Mouse (Mus musculus) cerebellum, postnatal 10 days (tissue): ENCODE measurements around the gene Sec22b.
A peak's percentile ranks its signal among the peaks of the same experiment; 100 is the strongest.

Experiments used
- DNase-seq, 2 experiments: peaks; one replicate each; pipeline ENCODE4 v3.0.0; 2021; ENCODE audit warnings: mixed read lengths in 2 of 2

Sec22b gene

DNA sequence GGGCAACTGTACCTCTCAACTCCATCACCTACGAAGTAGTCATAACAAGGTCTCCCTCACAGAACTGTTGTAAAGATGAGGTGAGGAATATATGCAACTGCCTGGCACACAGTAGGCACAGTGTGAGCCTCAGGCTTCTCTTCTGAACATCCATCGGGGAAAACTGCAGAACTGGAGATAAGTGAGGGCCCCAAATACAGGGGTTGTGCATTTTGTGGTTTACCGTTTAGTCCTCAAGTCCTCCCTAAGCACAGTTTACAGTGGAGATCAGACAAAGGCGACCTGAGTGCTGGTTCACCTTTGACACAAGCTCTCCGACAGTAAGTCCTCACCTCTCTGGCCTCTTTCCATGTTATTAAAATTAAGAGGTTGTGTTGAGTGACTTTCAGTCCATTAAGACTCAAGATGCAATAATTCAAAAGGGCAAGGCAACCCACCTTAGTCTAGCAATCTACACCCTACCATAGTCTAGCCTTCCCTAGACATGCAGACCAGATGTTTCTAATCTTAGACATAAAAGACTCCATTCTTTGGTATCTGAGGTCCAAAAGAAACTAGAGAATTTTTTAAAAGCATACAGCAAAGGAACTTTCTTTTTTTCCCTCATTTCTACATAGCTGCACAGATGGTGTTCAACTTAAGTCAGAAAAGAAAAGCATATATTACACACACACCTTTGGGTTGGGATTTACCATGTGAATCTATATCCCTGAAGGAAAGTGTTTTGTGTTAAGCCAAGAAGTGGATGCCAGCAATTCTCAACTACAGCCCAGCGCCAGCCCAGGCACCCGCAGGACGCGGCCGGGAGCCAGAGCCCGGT, 40.7 kb downstream of the Sec22b start:
- no peak for DNase-seq

DNA sequence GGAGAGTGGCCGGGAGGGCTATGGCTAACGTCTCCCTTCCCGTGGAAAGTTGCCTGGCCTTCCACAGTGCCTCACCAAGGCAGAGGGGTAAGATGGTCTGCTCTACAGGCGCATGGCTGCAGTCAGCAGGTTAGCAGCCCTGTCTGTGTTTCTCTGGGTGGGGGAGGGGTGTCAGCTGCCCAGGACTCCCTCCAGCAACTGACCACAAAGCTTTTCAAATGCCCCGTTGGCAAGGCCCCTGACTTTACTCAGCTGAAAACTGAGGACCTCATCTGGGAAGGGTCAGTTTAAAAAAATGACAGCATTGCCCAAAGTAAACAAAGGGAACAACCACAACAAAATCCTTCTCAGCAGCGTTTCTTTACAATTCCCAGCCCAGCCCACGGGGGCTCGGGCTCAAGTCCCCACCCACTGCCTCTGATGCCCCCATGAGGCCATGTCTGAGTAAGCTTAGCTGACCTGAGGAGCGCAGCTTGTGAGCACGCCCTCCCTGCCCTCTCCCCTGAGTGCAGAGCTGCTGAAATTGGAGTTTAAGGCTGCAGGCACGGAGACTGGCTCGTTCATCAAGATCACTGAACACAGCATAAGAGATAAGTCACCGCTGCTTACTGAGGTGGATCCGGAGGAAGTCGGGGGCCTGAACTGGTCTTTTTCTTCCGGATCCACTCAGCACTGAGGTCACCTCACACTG, 41.4 kb downstream of the Sec22b start:
- DNase-seq = peak; percentile 47 to 67

DNA sequence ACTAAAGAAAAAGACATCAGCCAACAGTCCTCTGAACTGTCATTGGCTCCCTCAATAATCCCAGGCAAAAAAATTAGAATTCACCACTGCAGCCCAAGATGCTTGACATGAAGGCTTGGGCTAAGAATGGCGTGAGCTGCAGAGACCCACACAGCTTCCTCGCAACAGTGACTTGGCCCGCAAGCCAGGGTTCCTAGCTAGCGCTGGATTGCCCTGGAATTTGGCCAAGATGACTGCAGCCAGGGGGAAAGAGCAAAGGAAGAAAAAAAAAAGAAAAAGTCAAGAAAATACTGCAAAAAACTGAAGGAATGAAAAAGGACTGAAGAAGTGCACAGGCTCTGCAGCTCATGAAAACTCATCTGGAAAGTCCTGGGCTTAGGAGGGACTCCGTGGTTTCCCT, 43.5 kb downstream of the Sec22b start:
- peak; percentile 58 to 69 for DNase-seq

DNA sequence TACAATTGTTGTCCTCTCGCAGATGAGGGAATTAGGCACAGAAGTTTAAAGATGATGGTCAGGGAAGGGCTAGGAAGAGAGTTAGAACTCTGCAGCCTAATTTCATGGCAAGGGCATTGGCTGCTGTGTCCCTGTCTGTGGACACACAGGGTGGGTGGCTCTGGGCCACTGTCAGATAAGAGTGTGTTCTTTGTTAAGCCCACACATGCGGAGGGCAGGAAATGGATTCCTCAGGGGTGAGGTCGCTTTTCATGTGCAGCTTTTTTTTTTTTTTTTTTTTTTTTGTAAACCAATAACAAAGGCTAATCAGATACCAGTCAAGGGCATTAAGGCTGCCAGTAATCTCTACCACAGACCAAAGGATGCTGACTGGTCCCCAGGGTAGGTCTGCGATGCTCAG, 45.4 kb downstream of the Sec22b start:
- no peak for DNase-seq

DNA sequence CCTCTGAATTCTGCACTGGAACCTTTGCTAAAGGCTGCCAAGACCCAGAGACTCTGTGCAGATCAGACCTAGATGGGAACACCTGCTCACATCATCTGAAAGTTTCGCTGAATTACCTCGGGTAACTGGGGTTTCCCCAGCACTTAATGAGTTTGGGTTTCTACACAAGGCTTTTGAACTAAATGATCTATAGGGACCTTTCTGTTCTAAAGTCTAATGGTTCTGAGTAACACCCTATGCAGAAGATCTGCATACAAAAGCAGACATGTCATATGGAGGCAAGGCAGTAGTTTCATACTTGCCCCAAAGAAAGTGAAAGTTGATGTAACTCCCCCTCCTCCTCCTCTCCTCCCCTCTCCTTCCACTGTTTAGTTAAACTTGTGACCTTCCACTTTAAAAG, 47.5 kb downstream of the Sec22b start:
- no peak for DNase-seq

DNA sequence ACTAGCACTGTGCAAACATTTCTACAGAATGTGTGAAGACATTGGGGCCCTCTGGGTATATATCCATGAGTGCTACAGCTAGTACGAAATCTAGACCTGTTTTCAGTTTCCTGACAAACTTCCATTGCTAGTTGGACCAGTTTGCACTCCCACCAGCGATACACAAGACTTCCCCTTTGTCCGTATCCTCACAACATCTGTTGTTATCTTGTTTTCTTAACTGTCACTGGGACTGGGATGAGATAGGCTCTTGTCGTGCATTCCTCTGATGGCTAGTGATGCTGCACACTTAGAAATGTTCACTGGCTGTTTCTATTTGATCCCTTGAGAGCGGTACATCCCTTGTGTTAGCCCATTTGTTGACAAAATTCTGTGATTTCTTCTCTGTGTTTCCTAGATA, 49.0 kb downstream of the Sec22b start:
- DNase-seq = no peak

DNA sequence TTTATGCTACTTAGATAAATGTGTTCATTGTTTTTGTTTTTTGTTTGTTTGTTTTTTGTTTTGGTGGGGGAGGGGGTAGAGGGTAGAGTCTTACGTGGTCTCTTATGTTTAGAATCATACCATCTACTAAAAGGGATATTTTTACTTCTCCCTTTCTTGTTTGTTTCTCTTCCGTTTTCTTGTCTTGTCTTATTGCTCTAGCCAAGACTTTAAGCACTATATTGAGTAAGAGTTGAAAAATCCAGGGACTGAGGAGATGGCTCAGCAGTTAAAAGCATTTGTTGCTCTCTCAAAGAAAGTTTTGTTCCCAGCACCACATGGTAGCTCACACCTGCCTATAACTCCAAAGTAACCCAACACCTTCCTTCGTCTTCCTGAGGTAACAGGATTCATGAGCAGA, 50.1 kb downstream of the Sec22b start:
- DNase-seq = no peak

DNA sequence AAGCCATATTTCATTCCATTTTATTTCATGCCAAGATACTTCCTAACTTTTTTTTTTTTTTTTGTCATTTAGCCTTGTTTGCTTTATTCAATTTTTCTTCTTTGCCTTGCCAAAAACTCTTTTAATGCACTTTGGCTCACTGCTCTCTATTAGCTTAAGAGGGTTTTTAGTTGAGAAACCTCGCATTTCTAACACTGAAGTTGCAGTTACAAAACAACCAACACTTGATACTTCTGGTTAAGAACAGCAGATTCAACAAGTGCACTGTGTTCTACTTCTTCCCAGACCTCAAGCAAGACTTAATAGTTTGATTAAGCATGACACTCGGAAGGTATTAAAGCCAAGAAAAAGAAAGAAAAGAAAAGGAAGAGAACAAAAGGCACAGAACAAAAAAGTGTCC, 52.2 kb downstream of the Sec22b start:
- DNase-seq = no peak

DNA sequence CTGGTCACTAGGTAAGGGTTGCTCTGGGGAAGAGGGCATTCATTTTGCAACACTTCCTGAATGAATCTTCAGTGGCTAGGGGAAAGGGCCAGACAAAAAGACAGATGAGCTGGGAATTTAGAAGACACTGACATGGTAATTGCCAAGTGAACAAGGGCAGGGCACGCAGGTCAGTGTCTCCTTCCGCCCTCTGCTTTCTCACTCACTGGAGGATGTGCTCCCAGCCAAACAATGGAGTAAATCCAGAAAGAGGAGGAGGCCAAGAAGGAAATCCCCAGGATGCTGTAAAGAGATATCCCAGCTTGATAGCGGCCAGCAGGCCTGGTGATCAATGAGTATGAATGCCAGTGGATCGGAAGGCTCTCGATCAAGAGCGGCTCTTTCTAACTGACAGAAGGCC, 55.3 kb downstream of the Sec22b start:
- DNase-seq = no peak

DNA sequence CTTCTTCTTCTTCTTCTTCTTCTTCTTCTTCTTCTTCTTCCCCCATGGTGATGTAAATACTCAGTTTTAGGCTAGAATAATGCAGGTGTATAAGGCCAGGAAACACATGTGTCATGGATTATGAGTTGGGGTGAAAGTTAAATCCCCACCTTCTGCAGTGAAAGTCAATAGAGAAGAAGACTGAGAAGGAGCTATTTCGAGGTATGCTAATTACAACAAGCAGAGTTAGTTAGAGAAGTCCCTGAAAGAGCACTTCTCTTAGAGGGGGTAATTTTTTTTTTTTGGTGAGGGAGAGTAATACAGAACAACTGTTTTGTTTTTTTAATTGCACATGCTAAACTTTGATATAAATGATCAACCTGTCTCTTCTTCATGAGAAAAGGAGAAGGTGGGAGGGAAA, 55.9 kb downstream of the Sec22b start:
- DNase-seq = no peak

DNA sequence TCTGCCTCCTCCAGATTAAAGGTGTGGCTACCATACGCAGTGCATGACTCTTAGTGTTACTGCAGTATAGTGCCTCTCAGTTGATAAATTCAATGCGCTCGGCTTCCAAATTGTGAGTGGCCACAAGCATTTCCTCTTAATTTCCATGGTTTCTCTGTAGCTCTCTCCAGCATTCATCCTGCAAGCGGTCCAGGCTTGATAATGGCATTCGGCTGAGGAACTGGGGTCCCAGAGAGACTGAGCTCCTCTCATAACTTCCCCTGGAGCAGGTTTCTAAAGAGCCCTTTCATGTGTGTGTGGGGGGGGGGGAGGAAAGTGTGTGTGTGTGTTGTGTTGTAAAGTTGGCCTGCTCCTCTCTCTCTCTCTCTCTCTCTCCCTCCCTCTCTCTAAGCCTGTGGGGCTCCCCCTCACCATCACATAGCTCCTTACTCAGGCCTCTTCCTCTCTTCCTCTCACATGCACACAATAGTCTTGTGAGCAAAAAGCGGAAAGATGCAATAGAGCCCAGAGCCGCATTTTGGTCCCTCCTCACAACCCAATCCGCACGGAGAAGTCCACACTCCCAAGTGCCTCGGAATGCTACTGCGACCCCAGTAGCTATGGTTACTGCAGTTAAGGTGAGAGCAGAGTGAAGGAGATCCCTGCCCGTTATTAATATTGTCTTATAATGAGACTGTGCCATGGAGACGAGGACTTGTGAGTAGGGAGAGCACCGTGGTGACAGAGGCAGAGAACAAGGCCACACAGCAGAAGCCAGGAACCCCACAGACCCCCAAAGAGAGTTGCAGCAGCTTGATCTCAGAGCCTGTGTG, 60.0 kb downstream of the Sec22b start:
- DNase-seq = no peak

DNA sequence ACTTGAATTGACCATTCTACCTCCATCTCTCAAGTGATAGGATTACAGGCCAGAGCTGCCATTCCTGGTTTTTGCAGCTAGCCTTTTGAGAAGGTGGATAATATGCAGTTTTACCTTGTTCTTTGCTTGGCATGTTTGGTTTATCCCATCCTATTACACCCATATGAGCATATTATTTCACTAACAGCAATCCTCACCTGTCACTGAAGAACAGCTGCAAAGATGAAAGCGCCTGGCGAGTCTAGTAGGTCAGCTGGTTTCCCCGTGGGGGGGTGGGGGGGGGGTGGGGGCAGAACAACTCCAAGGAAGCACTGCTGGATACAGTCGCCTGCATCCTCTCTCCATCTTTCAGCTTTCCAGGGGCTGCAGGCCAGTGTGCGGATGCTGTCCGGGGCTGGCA, 61.0 kb downstream of the Sec22b start:
- no peak for DNase-seq

DNA sequence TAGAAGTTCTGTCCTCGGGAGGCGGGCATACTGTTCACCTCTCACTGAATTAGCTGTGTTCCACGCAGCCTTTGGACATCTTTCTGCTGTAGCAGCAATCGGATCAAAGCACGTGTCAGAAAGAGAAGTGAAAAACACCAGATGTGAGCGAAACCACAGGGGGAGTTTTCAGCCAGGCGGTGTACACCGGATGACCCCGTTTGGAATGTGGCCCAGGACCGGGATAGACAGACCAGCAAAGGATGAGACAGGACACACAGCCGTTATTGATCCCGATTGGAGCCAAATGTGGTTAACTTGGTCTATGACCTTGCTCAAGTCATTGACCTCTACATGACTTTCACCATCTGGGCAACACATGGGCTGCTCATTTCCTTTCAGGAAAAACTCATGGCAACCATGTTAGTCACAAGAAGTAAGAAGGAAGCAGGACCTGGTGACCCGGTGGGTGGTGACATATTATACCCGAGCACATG, 63.9 kb downstream of the Sec22b start:
- DNase-seq = peak in 1 of 2 experiments; percentile 17

DNA sequence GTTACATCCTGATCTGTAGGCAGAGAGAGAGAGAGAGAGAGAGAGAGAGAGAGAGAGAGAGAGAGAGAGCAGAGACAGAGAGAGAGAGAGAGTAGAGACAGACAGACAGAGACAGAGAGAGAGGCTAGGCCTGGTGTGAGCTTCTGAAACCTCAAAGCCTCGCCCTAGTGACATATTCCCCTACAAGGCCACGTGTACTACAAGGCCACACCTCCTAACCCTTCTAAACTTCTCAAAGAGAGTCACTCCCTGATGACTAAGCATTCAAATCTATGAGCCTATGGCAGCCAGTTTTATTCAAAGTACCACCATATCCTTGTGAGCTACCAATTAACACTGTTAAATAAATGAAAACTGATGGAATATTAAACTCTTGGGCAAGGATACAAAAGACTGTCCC, 66.6 kb downstream of the Sec22b start:
- DNase-seq = no peak

DNA sequence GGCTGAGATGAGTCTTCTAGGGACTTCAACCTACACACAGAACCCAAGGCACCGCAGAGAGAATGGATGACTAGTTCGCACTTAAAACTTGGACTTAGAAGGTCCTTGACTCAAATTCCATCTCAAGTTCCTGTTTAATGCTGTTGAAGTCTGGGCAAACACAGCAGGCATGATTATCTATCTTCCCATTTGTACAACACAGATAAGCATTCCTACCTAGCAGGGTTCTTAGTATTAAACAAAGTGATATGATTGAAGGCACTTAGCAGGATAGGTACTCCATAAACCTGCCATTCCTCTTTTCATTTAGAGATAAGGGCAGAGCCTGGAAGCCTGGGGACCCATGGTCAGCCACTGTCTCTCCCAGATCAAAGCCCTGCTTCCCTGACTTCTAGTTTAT, 67.2 kb downstream of the Sec22b start:
- no peak for DNase-seq

DNA sequence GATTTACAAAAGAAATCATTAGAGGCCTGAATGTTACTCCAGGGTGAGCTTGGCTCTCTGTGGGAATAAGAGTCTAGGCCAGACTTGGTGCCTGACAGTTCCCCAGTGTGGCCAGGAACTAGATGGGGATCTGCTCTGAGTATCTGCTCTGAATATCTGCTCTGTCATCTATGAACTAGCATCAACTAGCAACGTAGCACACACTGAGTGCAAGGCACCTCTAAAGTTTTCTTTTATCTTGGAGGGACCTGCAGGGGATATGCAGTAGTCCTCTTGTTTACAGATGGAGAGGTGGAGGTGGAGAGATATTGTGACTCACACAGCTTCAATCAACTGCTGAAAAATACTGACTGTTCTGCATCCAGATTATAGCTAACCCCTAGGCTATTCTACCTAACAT, 68.0 kb downstream of the Sec22b start:
- no peak for DNase-seq

DNA sequence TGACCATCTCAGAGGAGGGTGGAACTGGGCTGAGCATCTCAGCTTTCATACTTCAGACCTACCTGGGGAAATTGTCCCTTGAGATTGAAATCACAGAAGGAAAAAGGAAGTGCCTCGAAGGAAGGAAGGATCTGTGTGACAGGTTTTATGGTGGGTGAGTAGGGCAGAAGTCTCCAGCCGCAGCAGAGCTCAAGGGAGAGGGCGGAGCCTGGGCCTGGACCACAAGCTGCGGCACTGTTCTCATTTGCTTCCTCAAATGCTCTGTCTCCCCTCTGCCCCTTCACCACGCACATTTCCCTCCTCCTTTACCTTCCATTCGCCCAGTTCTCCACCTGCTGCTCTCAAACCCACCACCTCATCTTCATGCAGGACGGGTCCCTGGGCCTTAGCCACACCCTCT, 70.1 kb downstream of the Sec22b start:
- no peak for DNase-seq

DNA sequence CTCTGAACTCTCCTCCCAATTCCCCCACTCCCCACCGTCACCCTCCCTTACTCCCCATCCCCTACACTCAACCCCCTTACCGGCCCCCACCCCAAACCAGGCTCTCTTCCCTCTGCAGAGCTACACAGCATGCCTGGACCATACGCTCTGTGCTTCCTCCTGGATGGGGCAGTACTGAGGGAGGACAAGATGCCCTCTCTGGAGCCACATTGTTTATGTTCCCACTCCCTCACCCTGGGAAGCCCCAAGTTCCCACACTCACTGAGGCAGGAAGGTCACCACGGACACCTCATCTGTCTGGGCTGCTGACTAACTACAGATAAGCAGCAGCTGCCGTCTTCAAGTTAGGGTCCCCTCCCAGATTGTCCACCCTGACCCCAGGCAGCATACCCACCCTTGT, 71.2 kb downstream of the Sec22b start:
- no peak for DNase-seq

DNA sequence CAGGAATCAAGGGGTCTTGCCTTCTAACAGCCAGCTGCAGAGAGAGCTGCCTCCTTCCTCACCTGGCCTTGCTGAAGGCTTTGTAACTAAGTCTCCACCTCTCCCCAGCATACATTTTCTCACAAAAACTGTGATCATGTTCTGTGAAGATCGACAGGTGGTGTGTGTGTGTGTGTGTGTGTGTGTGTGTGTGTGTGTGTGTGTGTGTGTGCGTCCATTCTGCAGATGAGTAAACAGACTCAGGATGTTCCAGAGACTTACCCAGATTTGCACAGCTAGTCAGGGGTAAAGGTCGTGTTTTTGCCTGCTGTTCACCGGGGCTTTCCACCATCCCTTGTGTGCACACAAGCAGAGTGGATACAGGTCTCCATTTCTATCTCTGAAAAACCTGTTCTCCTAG, 71.7 kb downstream of the Sec22b start:
- DNase-seq = no peak
